Mouse (Mus musculus) hindbrain, embryonic 12.5 days (tissue): ENCODE data around the gene Sgsh. TPM values are rescaled to one million over a fixed set of nuclear protein-coding genes. Genes with fewer than 3 reads are reported as not detected.
A peak's percentile ranks its signal among the peaks of the same experiment; 100 is the strongest.

ENCODE experiments used
- ATAC-seq: fragments of 200-750 bp; cut with Nextera tagmentation; 2 replicates; pipeline ENCODE4 v1.8.0; 2017; ENCODE audit warnings: moderate TSS enrichment; ENCODE audit not compliant: low FRiP score
- H3K27ac ChIP-seq: fragments of 300-500 bp; sonication (generic); 2 replicates; pipeline ENCODE4 v1.5.1; 2016; ENCODE audit warnings: mild to moderate bottlenecking
- H3K27me3 ChIP-seq: fragments of 300-500 bp; sonication (generic); 2 replicates; pipeline ENCODE4 v1.6.1; 2016; ENCODE audit warnings: mild to moderate bottlenecking
- H3K36me3 ChIP-seq: fragments of 300-500 bp; sonication (generic); 2 replicates; pipeline ENCODE4 v1.6.1; 2016; ENCODE audit warnings: mild to moderate bottlenecking
- H3K4me1 ChIP-seq: fragments of 300-500 bp; sonication (generic); 2 replicates; pipeline ENCODE4 v1.6.1; 2016
- H3K4me2 ChIP-seq: fragments of 300-500 bp; sonication (generic); replicated peaks from 2 replicates; pipeline ENCODE4 v1.6.1; 2016; ENCODE audit warnings: mild to moderate bottlenecking
- H3K4me3 ChIP-seq: fragments of 300-500 bp; sonication (generic); 2 replicates; pipeline ENCODE4 v1.5.1; 2016; ENCODE audit warnings: mild to moderate bottlenecking
- H3K9ac ChIP-seq: fragments of 300-500 bp; sonication (generic); 2 replicates; pipeline ENCODE4 v1.6.1; 2016; ENCODE audit warnings: mild to moderate bottlenecking, moderate library complexity
- H3K9me3 ChIP-seq: fragments of 300-500 bp; sonication (generic); replicated peaks from 2 replicates; pipeline ENCODE4 v1.6.1; 2016; ENCODE audit warnings: mild to moderate bottlenecking
- WGBS: fragments of 180-500 bp; shearing (Covaris S2); methylation state at CpG from one replicate; pipeline ENCODE4 v1.1.7; 2016; 5-methylcytosine and 5-hydroxymethylcytosine counted together
- microRNA counts: library from miRNA; unstranded; fragments of <30 nt; microRNA quantifications from one replicate; lab custom pipeline; 2017
- microRNA-seq: library from miRNA; unstranded; fragments of <30 nt; microRNA quantifications from one replicate; pipeline ENCODE4, GENCODE M21; 2017
- polyA plus RNA-seq: library from polyadenylated mRNA; unstranded; fragments of >200 nt; fragmentation: Nextera tagmentation; extraction: Ambion mirVana; gene quantifications from 2 replicates; pipeline ENCODE4 v1.2.1, GENCODE M21; 2016

The Sgsh gene
- polyA plus RNA-seq, 1 experiment from 2014 or later, result 4.4 TPM

GRCm38 (mm10) chr11:119300246-119300935, 54.9 kb downstream of the Sgsh start:
- peaks cover 28% of the 10 kb centered on the region for H3K36me3 ChIP-seq
- H3K4me2 ChIP-seq, result peak overlapping the region; percentile 67
- peak overlapping the region; percentile 96 for H3K4me3 ChIP-seq
- H3K9ac ChIP-seq, result peak overlapping the region; percentile 96
- no peaks in the 10 kb centered on the region for H3K9me3 ChIP-seq
- peaks cover 20% of the 10 kb centered on the region for H3K4me1 ChIP-seq
- peak overlapping the region; percentile 92 for H3K27ac ChIP-seq
- H3K27me3 ChIP-seq, result peaks cover 15% of the 10 kb centered on the region
- no peak; the same call in 1 of the 2 replicates for ATAC-seq
- 2% methylated on average over 31 of the region's 31 CpGs for WGBS

GRCm38 (mm10) chr11:119299391-119300245, 55.7 kb downstream of the Sgsh start, which contains the start of gene Eif4a3:
Gene Eif4a3 (minus strand): TSS chr11:119300089.
- peak within 1 kb of the TSS; percentile 92 for H3K27ac ChIP-seq
- H3K4me2 ChIP-seq, result peak within 1 kb of the TSS; percentile 93
- H3K4me3 ChIP-seq, result peak within 1 kb of the TSS; percentile 96
- ATAC-seq, result peak; percentile 93
- peaks cover 11% of the 10 kb centered on the region for H3K27me3 ChIP-seq
- under 1% methylated on average over 89 of the region's 89 CpGs for WGBS
- H3K4me1 ChIP-seq, result peaks cover 20% of the 10 kb centered on the region
- H3K36me3 ChIP-seq, result peaks cover 36% of the 10 kb centered on the region
- H3K9ac ChIP-seq, result peak within 1 kb of the TSS; percentile 96
- H3K9me3 ChIP-seq, result no peaks in the 10 kb centered on the region

- ATAC-seq, result no peak
- Histone ChIP-seq H3K27me3 (peaks cover 6% of the 10 kb centered on the region; the same call in 1 of the 2 replicates), H3K36me3 (peaks cover 43% of the 10 kb centered on the region), H3K4me3 (peak overlapping the region; percentile 96), H3K4me1 (peaks cover 20% of the 10 kb centered on the region), H3K9ac (peak overlapping the region; percentile 96), H3K27ac (no peak overlapping the region), H3K9me3 (no peaks in the 10 kb centered on the region), H3K4me2 (peak overlapping the region; percentile 93)
- WGBS, result 22% methylated on average over 7 of the region's 7 CpGs
Measured at GRCm38 (mm10) chr11:119298917-119299316, 56.4 kb downstream of the Sgsh start.

- 88% methylated on average over 6 of the region's 6 CpGs for WGBS
- Histone ChIP-seq H3K36me3 (peaks cover 52% of the 10 kb centered on the region), H3K4me3 (no peak overlapping the region), H3K9me3 (no peaks in the 10 kb centered on the region), H3K9ac (no peak overlapping the region), H3K4me2 (peak overlapping the region; percentile 93), H3K27me3 (no peaks in the 10 kb centered on the region), H3K4me1 (peaks cover 20% of the 10 kb centered on the region), H3K27ac (no peak overlapping the region)
- no peak for ATAC-seq
Measured at GRCm38 (mm10) chr11:119297996-119298395, 57.3 kb downstream of the Sgsh start.

MicroRNAs within 50 kb of the gene (microRNA counts, 519-probe panel; counts per million panel counts)
- microRNA mmu-miR-1932 (lab: Ali Mortazavi, UCI), result 470 counts per million, percentile 58 among the panel's probes with 10 or more counts

Small RNAs within 50 kb of the gene (microRNA-seq; reads per million reads assigned to microRNA genes)
- not detected for gene Mir1932

Other genes starting within 250 kb of the Sgsh start
- 34.7 and 36.7 TPM in 2 replicates for gene Tbc1d16, start 127.0 kb downstream of the Sgsh start, polyA plus RNA-seq
- 19.1 and 20.5 TPM in 2 replicates for gene Ccdc40, start 127.0 kb downstream of the Sgsh start, polyA plus RNA-seq
- 49.3 and 52.4 TPM in 2 replicates for gene Gaa, start 87.6 kb downstream of the Sgsh start, polyA plus RNA-seq
- gene Eif4a3, start 55.4 kb downstream of the Sgsh start, polyA plus RNA-seq, result 291 and 294 TPM in 2 replicates
- gene Card14, start 47.8 kb downstream of the Sgsh start, polyA plus RNA-seq, result 0.07 and 0.27 TPM in 2 replicates
- 5.3 and 6.0 TPM in 2 replicates for gene Slc26a11, start within 50 bp of the Sgsh start, polyA plus RNA-seq
- 1.5 and 2.3 TPM in 2 replicates for gene Rnf213, start 37.6 kb upstream of the Sgsh start, polyA plus RNA-seq
- gene Endov, start 135.8 kb upstream of the Sgsh start, polyA plus RNA-seq, result 22.2 and 24.9 TPM in 2 replicates
- gene Nptx1, start 192.2 kb upstream of the Sgsh start, polyA plus RNA-seq, result 14.8 and 15.2 TPM in 2 replicates
- 17.4 and 18.3 TPM in 2 replicates for gene Rptor, start 247.4 kb upstream of the Sgsh start, polyA plus RNA-seq